Mouse (Mus musculus): Measurements from ENCODE around the gene Chic2. TPM values are rescaled to one million over a fixed set of nuclear protein-coding genes. Genes with fewer than 3 reads are reported as not detected.

The Chic2 gene
- polyA plus RNA-seq, 1 experiment = 22.0 TPM

DNA sequence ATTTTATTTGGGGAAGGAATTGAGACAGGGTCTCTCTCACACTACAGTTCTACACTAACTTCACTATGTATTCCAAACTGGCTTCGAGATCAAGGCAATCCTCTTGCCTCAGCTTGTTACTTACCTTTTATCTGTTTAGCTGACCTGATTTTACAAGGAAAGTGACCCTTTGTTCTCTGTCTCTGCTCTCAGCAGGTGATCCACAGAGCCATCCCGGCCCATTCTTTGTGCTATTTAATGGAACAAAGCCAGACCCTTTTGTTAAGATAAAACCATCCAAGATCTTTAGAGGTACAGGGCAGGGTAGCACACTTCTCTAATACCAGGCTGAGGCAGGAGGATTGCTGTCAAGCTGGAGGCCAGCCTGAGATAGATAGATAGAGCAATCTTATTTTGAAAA, 91.6 kb downstream of the Chic2 start:
- no peak for TF ChIP-seq CTCF (IDR thresholded peaks at IDR 0.05; ENCODE audit: control insufficient read depth, insufficient read depth, insufficient read length)
- no peak for TF ChIP-seq MYOG (IDR thresholded peaks at IDR 0.05; ENCODE audit: control insufficient read depth, extremely low read depth, insufficient read length)
- no peak for TF ChIP-seq FOSL1 (IDR thresholded peaks at IDR 0.05; ENCODE audit: insufficient read depth, low read length, poor library complexity, severe bottlenecking)
- no peak for TF ChIP-seq USF1 (IDR thresholded peaks at IDR 0.05; ENCODE audit: low read depth)
- TF ChIP-seq MAX (IDR thresholded peaks at IDR 0.05) = no peak
- TF ChIP-seq CEBPB (IDR thresholded peaks at IDR 0.05; ENCODE audit: low read depth) = no peak
- TF ChIP-seq MYOD1 (IDR thresholded peaks at IDR 0.05; ENCODE audit: control insufficient read depth, insufficient read length, low read depth) = no peak
- no peaks in the 10 kb centered on the region for H3K79me3 ChIP-seq (ENCODE audit: low read depth)

DNA sequence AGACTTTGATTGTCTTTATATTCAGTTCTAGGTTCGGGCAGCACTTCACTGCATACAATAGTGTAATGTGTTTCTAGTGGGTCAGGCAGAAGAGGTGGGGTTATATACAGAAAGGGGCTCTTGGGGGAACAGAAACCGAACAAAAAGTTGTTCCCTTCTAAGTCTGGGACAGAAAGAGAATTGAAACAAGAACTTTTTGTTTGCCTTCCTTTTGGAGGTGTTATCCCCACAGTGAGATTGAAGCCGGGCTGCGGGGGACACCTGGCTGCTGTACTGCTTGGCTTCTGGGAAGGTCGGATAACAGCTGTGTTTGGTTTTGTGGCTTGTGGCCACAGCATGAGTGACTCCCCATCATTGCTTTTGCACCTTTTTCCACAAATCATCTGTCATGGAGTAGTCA, 93.2 kb downstream of the Chic2 start:
- no peaks in the 10 kb centered on the region for H3K79me3 ChIP-seq (ENCODE audit: low read depth)
- no peak for TF ChIP-seq CTCF (IDR thresholded peaks at IDR 0.05; ENCODE audit: control insufficient read depth, insufficient read depth, insufficient read length)
- peak; percentile 57 for TF ChIP-seq MYOD1 (IDR thresholded peaks at IDR 0.05; ENCODE audit: control insufficient read depth, insufficient read length, low read depth)
- TF ChIP-seq FOSL1 (IDR thresholded peaks at IDR 0.05; ENCODE audit: insufficient read depth, low read length, poor library complexity, severe bottlenecking) = no peak
- no peak for TF ChIP-seq MAX (IDR thresholded peaks at IDR 0.05)
- no peak for TF ChIP-seq MYOG (IDR thresholded peaks at IDR 0.05; ENCODE audit: control insufficient read depth, extremely low read depth, insufficient read length)

More for the DNA sequence above, 91.6 kb downstream of the Chic2 start:
- H3K79me2 ChIP-seq (ENCODE audit: control insufficient read depth, insufficient read depth) = no peaks in the 10 kb centered on the region
- no peak overlapping the region for H3K4me3 ChIP-seq (ENCODE audit: insufficient read depth, poor library complexity, severe bottlenecking)
- no peak overlapping the region for H3ac ChIP-seq (ENCODE audit: control insufficient read depth, insufficient read length, low read depth)
- no peaks in the 10 kb centered on the region for H3K27me3 ChIP-seq (ENCODE audit: control insufficient read depth, insufficient read depth, insufficient read length)
- H3K36me3 ChIP-seq (ENCODE audit: control insufficient read depth, insufficient read depth) = no peaks in the 10 kb centered on the region

DNA sequence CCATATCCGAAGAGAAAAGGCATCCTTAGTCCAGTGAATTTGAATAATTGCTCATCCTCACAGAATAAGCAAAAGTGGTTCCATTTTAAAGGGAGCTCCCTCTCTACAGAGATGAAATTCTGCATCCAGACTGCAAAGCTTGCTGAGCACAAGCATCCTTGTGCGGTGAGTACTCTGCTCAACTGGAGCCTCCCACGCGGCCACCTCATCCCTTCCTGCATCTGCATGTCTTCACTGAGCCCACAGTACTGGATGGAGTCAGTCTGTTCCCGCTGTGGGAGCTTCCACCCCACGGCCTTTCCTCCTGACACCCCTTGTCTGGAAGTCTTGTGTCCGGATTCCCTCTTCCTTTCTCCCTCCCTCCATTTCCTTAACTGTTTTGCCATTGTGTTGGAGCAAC, 95.3 kb downstream of the Chic2 start:
- H3K27me3 ChIP-seq (ENCODE audit: control insufficient read depth, insufficient read depth, insufficient read length) = no peaks in the 10 kb centered on the region
- H3K36me3 ChIP-seq (ENCODE audit: control insufficient read depth, insufficient read depth) = no peaks in the 10 kb centered on the region
- no peak overlapping the region for H3ac ChIP-seq (ENCODE audit: control insufficient read depth, insufficient read length, low read depth)
- no peak overlapping the region for H3K4me3 ChIP-seq (ENCODE audit: insufficient read depth, poor library complexity, severe bottlenecking)
- H3K79me3 ChIP-seq (ENCODE audit: low read depth) = no peaks in the 10 kb centered on the region
- H3K79me2 ChIP-seq (ENCODE audit: control insufficient read depth, insufficient read depth) = no peaks in the 10 kb centered on the region
- no peak for TF ChIP-seq MAX (IDR thresholded peaks at IDR 0.05)
- no peak for TF ChIP-seq FOSL1 (IDR thresholded peaks at IDR 0.05; ENCODE audit: insufficient read depth, low read length, poor library complexity, severe bottlenecking)
- TF ChIP-seq MYOD1 (IDR thresholded peaks at IDR 0.05; ENCODE audit: control insufficient read depth, insufficient read length, low read depth) = no peak
- TF ChIP-seq USF1 (IDR thresholded peaks at IDR 0.05; ENCODE audit: low read depth) = no peak

More for the DNA sequence above, 93.2 kb downstream of the Chic2 start:
- Histone ChIP-seq H3K4me3 (ENCODE audit: insufficient read depth, poor library complexity, severe bottlenecking) (no peak overlapping the region), H3K79me2 (ENCODE audit: control insufficient read depth, insufficient read depth) (no peaks in the 10 kb centered on the region), H3ac (ENCODE audit: control insufficient read depth, insufficient read length, low read depth) (no peak overlapping the region), H3K36me3 (ENCODE audit: control insufficient read depth, insufficient read depth) (no peaks in the 10 kb centered on the region), H3K27me3 (ENCODE audit: control insufficient read depth, insufficient read depth, insufficient read length) (no peaks in the 10 kb centered on the region)

DNA sequence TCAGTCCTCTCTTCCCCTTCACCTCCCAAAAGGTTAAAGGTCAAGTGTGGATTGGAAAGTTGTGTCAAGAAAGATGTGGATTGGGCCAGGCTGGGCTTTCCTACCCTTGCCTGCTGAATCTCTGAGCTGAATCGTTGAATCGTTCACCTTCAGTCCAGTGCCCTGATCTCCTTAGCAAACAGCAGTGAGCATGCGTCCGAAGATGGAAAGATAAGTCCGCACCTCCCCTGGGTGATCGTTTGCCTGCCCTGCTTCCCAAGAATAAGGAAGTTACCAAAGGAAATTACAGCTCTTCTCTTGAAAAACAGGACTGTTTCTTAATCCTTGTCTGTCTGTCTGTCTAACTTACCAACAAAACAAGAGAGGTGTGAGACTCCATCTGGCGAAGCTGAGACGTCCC, 96.1 kb downstream of the Chic2 start:
- H3K79me2 ChIP-seq (ENCODE audit: control insufficient read depth, insufficient read depth) = no peaks in the 10 kb centered on the region
- no peaks in the 10 kb centered on the region for H3K79me3 ChIP-seq (ENCODE audit: low read depth)
- no peak for TF ChIP-seq MYOD1 (IDR thresholded peaks at IDR 0.05; ENCODE audit: control insufficient read depth, insufficient read length, low read depth)
- no peak for TF ChIP-seq CEBPB (IDR thresholded peaks at IDR 0.05; ENCODE audit: low read depth)
- TF ChIP-seq MYOG (IDR thresholded peaks at IDR 0.05; ENCODE audit: control insufficient read depth, extremely low read depth, insufficient read length) = no peak
- no peak for TF ChIP-seq CTCF (IDR thresholded peaks at IDR 0.05; ENCODE audit: control insufficient read depth, insufficient read depth, insufficient read length)
- no peak for TF ChIP-seq USF1 (IDR thresholded peaks at IDR 0.05; ENCODE audit: low read depth)
- no peak for TF ChIP-seq FOSL1 (IDR thresholded peaks at IDR 0.05; ENCODE audit: insufficient read depth, low read length, poor library complexity, severe bottlenecking)
- TF ChIP-seq MAX (IDR thresholded peaks at IDR 0.05) = no peak
- H3K27me3 ChIP-seq (ENCODE audit: control insufficient read depth, insufficient read depth, insufficient read length) = no peaks in the 10 kb centered on the region
- no peak overlapping the region for H3ac ChIP-seq (ENCODE audit: control insufficient read depth, insufficient read length, low read depth)
- no peaks in the 10 kb centered on the region for H3K36me3 ChIP-seq (ENCODE audit: control insufficient read depth, insufficient read depth)
- no peak overlapping the region for H3K4me3 ChIP-seq (ENCODE audit: insufficient read depth, poor library complexity, severe bottlenecking)

Other genes starting within 250 kb of the Chic2 start
- gene Gsx2, start 30.8 kb upstream of the Chic2 start, polyA plus RNA-seq (2012; fragmentation: generic; extraction: Trizol) = not detected
- 1.8 TPM for gene Pdgfra, start 107.5 kb upstream of the Chic2 start, polyA plus RNA-seq (2012; fragmentation: generic; extraction: Trizol)

All from C2C12 (cell line).